Mouse (Mus musculus) brain, adult 2 months (tissue): ENCODE data around the gene B9d1.

Source experiments
- DNase-seq: peaks from one replicate; pipeline ENCODE4 v3.0.0; 2011; ENCODE audit warnings: low read depth, low spot score

Gene B9d1

GRCm38 (mm10) chr11:61540642-61541041 lies 35.7 kb downstream of the B9d1 start:
- DNase-seq, result no peak

GRCm38 (mm10) chr11:61541106-61541505 lies 36.2 kb downstream of the B9d1 start:
- DNase-seq, result no peak

- no peak for DNase-seq
Observed at GRCm38 (mm10) chr11:61545586-61545985, 40.6 kb downstream of the B9d1 start.

GRCm38 (mm10) chr11:61546452-61546851 lies 41.5 kb downstream of the B9d1 start:
- DNase-seq, result no peak

GRCm38 (mm10) chr11:61547710-61548109 lies 42.8 kb downstream of the B9d1 start:
- peak; percentile 58 for DNase-seq

GRCm38 (mm10) chr11:61550631-61551030 lies 45.7 kb downstream of the B9d1 start:
- DNase-seq, result peak; percentile 81

- peak; percentile 72 for DNase-seq
Observed at GRCm38 (mm10) chr11:61553015-61553754, 48.2 kb downstream of the B9d1 start.

GRCm38 (mm10) chr11:61559572-61559971 lies 54.6 kb downstream of the B9d1 start:
- no peak for DNase-seq

GRCm38 (mm10) chr11:61562421-61562820 lies 57.5 kb downstream of the B9d1 start:
- peak; percentile 95 for DNase-seq
